10 mouse cellular contexts compared by ENCODE assay signal in genomic region chr16:20803278-20803930, GRCm38 (mm10).
DNase-seq lines count a peak whose midpoint lies in the region; ATAC-seq lines count a peak whose summit lies in the region.
"Had no signal": no experiment of that assay in that cellular context is flagged by ENCODE, and none has a peak within 500 bp of the region (broad histone marks: within the 10 kb centered on the region; RNA-seq: fewer than 3 reads in every experiment).

No protein-coding gene starts in this region.

- no peaks in the 10 kb centered on the region for H3K9me3 ChIP-seq in hindbrain, embryonic 10.5 days
- H3K9me3 ChIP-seq in hindbrain, embryonic 16.5 days (ENCODE audit: control insufficient read depth, low read length): no peaks in the 10 kb centered on the region
- H3K9me3 ChIP-seq: G1E; neural tube, embryonic 12.5 days had no signal

- H3K9ac ChIP-seq in hindbrain, embryonic 16.5 days (ENCODE audit: low read depth, low read length): no peak overlapping the region
- H3K9ac ChIP-seq: neural tube, embryonic 12.5 days had no signal

- H3K27me3 ChIP-seq in hindbrain, embryonic 10.5 days (ENCODE audit: insufficient read depth, poor library complexity, severe bottlenecking): no peaks in the 10 kb centered on the region
- no peaks in the 10 kb centered on the region for H3K27me3 ChIP-seq in hindbrain, embryonic 16.5 days (replicated peaks; ENCODE audit: control insufficient read depth, insufficient read depth, low read length)
- H3K27me3 ChIP-seq: neural tube, embryonic 12.5 days had no signal

- DNase-seq in hindbrain, embryonic 10.5 days (ENCODE audit: low spot score): peak; percentile 7
- DNase-seq in R1 (ENCODE audit: low read depth, low spot score): peak; percentile 58
- peak; percentile 56 for DNase-seq in lung, postnatal 36 days
- DNase-seq in spleen, adult 12 weeks (ENCODE audit: low spot score): no peak
- no peak for DNase-seq in frontal cortex, postnatal 14 days (ENCODE audit: low spot score in 2 of 2)

- no peak overlapping the region for H3K4me2 ChIP-seq in hindbrain, embryonic 16.5 days (ENCODE audit: low read length)
- H3K4me2 ChIP-seq: neural tube, embryonic 12.5 days had no signal

- 81% methylated on average over 7 of the region's 7 CpGs for WGBS in hindbrain, embryonic 10.5 days
- WGBS in hindbrain, embryonic 16.5 days: 64% methylated on average over 7 of the region's 7 CpGs

- H3K27ac ChIP-seq in hindbrain, embryonic 10.5 days: 0 out of 2 replicates have a peak overlapping the region, but pooled peaks have one; percentile 23
- no peak overlapping the region for H3K27ac ChIP-seq in hindbrain, embryonic 16.5 days (ENCODE audit: low read depth, low read length)
- H3K27ac ChIP-seq: neural tube, embryonic 12.5 days had no signal

- H3K4me1 ChIP-seq in hindbrain, embryonic 10.5 days (replicated peaks): peaks cover 15% of the 10 kb centered on the region
- peaks cover 8% of the 10 kb centered on the region for H3K4me1 ChIP-seq in hindbrain, embryonic 16.5 days (ENCODE audit: control insufficient read depth, insufficient read depth, low read depth, low read length)

- H3K4me3 ChIP-seq in hindbrain, embryonic 10.5 days: no peak overlapping the region
- H3K4me3 ChIP-seq in hindbrain, embryonic 16.5 days (ENCODE audit: low read length): no peak overlapping the region
- H3K4me3 ChIP-seq: neural tube, embryonic 12.5 days had no signal

- ATAC-seq in hindbrain, embryonic 16.5 days: no peak
- peak; percentile 76 for ATAC-seq in granulocyte monocyte progenitor cell, adult 5-6 weeks (replicated peaks; ENCODE audit: poor library complexity, severe bottlenecking)
- no peak for ATAC-seq in cerebellum, adult (ENCODE audit: insufficient number of reproducible peaks, low FRiP score, low TSS enrichment)

- H3K36me3 ChIP-seq in hindbrain, embryonic 10.5 days: no peaks in the 10 kb centered on the region
- H3K36me3 ChIP-seq in hindbrain, embryonic 16.5 days (ENCODE audit: control insufficient read depth, insufficient read depth, low read length): no peaks in the 10 kb centered on the region
- H3K36me3 ChIP-seq: G1E; neural tube, embryonic 12.5 days had no signal

Comparison
In these comparisons a context has a peak if more than half of its experiments do, and no peak if none do; other contexts are left out.
1. DNase-seq: peak in hindbrain, embryonic 10.5 days (single experiment), R1 (single experiment) and lung, postnatal 36 days (single experiment); none in spleen, adult 12 weeks (single experiment) and frontal cortex, postnatal 14 days (0 of 2).